Mouse (Mus musculus): ENCODE results near the gene Tmc4.
A peak's percentile ranks its signal among the peaks of the same experiment; 100 is the strongest.
"Not testable (repeated sequence)": the region's sequence is repeated elsewhere in the genome, so short reads cannot be mapped to it uniquely, and the experiment has no call there.

The Tmc4 gene

GRCm38 (mm10) chr7:3677342-3677741 is at the start of gene Tmc4:
Gene Tmc4 (minus strand): TSS chr7:3677553.
- peak; percentile 35 for DNase-seq (ENCODE audit: low read depth, low spot score)

- DNase-seq (ENCODE audit: low read depth, low spot score), result not testable (repeated sequence)
Measured at GRCm38 (mm10) chr7:3725459-3725858, 48.1 kb upstream of the Tmc4 start.

- not testable (repeated sequence) for DNase-seq (ENCODE audit: low read depth, low spot score)
Measured at GRCm38 (mm10) chr7:3720268-3720667, 42.9 kb upstream of the Tmc4 start, which contains the start of gene Pirb. Gene Pirb (minus strand): TSS chr7:3720391.

GRCm38 (mm10) chr7:3715249-3715648 is 37.9 kb upstream of the Tmc4 start:
- DNase-seq (ENCODE audit: low read depth, low spot score), result no peak

DNA sequence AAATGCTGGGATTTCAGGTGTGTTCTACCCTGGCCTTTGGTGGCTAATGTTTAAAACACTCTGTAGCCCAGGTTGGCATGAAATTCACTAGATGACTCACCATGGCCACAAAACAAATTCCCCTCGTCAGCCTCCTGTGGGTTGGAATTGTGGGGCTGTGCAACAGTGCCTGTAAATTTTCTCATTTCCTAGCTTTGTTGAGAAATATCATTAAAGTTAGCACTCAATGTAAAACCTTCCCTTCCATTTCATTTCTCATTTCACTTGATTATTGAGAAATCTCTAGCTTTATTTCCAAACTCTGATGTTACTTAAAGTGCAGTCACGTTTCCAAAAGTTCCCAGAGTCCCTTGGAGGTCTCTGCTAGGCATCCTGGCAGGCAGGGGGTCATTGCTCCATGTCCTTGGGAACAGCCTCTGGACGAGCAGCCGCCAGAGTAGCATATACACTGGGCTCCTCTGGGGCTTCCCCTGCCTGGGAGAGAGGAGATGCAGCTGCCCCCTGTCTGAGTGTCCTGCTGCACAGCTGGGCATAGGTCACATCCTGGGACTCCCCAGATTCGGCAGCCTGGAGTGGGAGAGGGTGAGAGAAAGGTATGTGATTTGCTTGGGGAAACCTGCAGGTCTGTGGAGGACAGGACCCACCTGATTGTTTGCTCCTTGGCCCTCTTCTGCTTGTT is 35.0 kb upstream of the Tmc4 start:
- no peak for DNase-seq (ENCODE audit: low read depth, low spot score)

GRCm38 (mm10) chr7:3709000-3709399 is 31.6 kb upstream of the Tmc4 start:
- peak; percentile 79 for DNase-seq (ENCODE audit: low read depth, low spot score)

GRCm38 (mm10) chr7:3708447-3708980 is 31.2 kb upstream of the Tmc4 start:
- DNase-seq (ENCODE audit: low read depth, low spot score), result peak; percentile 65

- DNase-seq (ENCODE audit: low read depth, low spot score), result peak; percentile 75
Measured at GRCm38 (mm10) chr7:3707568-3708413, 30.4 kb upstream of the Tmc4 start.

DNA sequence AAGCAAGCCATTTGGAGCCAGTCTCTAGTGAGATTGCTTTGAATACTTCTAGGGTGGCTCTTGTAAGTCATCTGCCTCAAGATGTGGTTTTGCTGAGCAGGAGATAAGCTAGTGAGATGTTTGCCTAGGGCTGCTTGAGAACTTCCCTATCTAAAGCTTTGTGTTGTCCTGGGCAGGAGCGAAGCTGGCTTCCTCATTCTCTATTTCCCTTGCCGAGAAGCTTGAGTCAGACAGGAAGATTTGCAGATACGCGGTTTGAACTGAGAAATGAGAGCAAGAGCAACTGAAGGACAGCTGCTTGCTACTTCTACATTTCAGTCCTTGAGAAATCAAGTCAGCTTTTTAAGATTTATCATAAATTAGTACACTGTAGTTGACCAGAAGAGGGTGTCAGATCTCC is 29.7 kb upstream of the Tmc4 start:
- DNase-seq (ENCODE audit: low read depth, low spot score), result peak; percentile 57

- peak; percentile 49 for DNase-seq (ENCODE audit: low read depth, low spot score)
Measured at GRCm38 (mm10) chr7:3706343-3706934, 29.1 kb upstream of the Tmc4 start.

DNA sequence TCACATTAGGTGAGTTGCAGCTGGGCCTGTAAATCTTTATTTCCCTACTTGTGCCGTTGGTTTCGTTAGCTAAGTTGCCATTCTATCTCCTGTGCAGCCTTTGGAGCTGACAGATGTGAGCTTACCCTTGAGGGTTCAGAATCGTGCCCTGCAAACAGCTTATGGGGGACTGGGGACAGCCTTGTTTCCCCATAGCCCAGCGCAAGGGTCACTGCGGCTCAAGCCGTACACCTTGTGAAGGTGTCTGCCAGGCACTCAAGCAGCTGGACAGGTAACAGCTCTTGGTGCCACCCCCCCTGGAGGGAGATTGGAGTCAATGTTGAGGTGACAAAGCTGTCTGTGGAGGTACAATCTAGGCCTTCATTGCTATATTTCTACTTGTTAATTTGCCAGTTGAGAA is 28.6 kb upstream of the Tmc4 start:
- peak; percentile 29 for DNase-seq (ENCODE audit: low read depth, low spot score)

- DNase-seq (ENCODE audit: low read depth, low spot score), result not testable (repeated sequence)
Measured at GRCm38 (mm10) chr7:3705461-3705860, 28.1 kb upstream of the Tmc4 start.

DNA sequence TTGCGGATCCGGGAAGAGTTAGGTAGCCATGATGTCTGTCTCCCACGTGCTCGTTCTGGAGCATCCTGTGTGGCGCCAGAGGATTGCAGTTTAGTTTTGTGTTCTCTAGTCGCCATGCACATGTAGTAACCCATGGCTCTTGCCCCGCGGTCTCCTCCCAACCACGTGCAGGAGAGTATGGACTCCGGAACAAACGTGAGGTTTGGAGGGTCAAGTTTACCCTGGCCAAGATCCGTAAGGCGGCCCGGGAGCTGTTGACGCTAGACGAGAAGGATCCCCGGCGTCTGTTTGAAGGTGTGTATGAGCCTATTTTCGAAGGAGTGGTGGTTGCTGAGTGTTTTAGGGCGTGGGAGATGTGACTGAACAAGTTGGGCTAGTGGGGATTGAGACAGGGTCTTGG is 27.1 kb upstream of the Tmc4 start:
- DNase-seq (ENCODE audit: low read depth, low spot score), result peak; percentile 61

DNA sequence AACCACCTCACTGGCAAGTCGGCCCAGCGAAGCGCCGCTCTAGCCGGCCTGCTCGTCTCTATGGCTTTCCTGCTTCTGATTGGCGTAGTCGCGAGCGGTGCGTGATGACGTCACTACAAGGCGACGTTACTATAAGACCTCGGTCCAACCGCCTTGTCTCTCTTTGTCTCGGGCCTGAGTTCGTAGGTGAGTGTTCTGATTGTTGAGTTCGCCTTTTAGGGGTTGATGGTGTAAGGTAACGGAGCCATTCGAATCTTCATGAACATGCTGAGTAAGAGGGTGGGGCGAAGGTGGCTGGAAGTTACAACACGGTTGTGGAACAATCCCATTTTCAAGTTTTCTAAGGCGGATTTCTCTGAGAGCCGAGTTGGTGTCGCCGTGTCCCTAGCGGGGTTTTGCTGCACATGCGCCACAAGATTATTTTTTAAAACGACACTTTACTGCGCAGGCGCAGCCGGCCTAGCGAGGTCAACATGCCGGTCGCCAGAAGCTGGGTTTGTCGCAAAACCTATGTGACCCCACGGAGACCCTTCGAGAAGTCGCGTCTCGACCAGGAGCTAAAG is 26.6 kb upstream of the Tmc4 start, which contains the start of gene Rps9:
Gene Rps9, plus strand, starts transcription at position 115 of the 563 bp plus-strand sequence.
- DNase-seq (ENCODE audit: low read depth, low spot score), result peak; percentile 98

- no peak for DNase-seq (ENCODE audit: low read depth, low spot score)
Measured at GRCm38 (mm10) chr7:3703148-3703878, 26.0 kb upstream of the Tmc4 start.

- DNase-seq (ENCODE audit: low read depth, low spot score), result no peak
Measured at GRCm38 (mm10) chr7:3698471-3698870, 21.1 kb upstream of the Tmc4 start.

DNA sequence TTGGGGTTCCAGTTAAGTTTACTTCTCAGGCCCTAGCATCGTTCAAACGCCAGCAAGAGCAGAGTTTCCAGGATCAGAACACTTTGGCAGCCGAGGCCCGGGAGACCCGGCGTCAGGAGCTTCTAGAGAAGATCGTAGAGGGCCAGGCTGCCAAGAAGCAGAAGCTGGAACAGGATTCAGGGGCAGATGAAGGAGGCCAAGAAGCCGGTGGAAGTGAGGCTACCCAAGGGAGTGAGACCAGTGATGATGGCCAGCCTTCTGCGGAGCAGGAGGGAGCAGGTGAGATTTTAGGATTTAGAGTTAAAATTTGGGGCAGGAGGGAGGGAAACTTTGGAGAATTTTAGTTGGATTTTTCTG is 17.6 kb upstream of the Tmc4 start:
- not testable (repeated sequence) for DNase-seq (ENCODE audit: low read depth, low spot score)

DNA sequence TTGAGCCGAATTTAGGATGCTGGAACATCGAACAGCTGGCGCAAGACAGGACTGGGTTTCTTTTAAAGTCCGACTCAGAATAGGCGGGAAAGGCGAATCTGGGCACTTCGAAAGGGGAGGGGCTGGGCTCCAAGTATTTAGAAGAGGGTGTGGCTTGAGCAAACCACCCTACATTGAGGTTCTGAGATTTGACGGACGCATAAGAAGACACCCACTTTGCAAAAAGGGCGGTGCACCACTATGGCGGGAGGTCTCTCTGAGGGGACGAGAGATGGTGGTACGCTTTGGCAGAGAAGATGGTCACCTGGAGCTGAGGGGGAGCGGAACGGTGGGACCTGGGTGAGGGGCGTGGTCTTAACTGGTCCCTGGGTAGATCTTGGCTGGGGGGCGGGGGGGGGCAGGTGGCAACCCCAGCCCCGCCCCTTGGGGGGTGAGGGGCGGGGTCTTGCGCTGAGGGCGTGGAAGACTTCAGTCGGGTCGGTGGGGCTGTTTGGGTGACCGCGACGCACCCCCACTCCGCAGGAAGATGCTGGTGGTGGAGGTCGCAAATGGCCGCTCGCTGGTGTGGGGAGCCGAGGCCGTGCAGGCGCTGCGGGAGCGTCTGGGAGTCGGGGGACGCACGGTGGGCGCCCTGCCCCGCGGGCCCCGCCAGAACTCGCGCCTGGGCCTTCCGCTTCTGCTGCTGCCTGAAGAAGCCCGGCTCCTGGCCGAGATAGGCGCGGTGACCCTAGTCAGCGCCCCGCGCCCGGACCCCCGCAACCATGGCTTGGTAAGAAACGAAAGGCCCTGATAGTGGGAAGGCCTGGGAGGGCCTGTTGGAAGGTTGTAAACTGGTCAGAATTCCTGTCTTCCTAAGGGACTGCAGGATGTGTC is 17.0 kb upstream of the Tmc4 start:
- DNase-seq (ENCODE audit: low read depth, low spot score), result peak; percentile 95

DNA sequence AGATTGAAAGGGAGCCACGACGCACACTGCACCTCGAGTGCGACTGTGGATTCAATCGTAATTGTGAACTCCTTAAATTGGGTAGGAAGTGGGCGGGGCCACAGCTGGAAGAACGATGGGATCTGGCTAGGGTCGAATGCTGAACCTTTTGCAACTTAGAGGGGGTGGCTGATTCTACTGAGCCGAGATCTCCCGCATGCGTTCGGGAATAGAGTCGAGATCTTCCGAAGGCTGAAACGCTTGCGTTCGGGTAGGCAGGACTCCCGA is 16.4 kb upstream of the Tmc4 start:
- no peak for DNase-seq (ENCODE audit: low read depth, low spot score)
